Mouse (Mus musculus) naive thymus-derived CD4-positive, alpha-beta T cell, adult 2 months (primary cell): ENCODE measurements around the gene 4930513O06Rik.

Experiments
- DNase-seq: peaks from one replicate; pipeline ENCODE4 v3.0.0-alpha.2; 2011; ENCODE audit warnings: low read depth

Gene 4930513O06Rik

GRCm38 (mm10) chrX:139085943-139086342, at the start of gene 4930513O06Rik:
4930513O06Rik (plus strand) TSS chrX:139086243.
- no peak for DNase-seq

DNA sequence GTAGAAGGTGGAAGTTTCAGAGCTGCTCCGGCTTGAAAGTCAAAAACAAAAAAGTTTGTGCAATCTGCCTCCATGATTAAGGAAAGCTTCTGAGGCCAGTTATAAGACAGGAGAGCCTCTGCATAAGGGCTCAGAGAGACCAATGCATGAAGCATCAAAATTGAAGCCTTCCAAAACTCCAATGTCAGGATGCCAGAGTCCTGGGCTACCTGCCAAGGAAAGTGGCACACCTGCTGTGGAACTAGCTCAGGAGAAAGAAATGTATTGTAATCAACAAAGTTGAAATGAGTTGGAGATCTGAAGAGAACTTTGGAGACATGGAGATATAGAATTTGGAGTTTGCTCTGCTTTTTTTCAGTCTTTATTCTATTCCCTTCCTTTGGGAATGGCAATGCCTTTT, 48.4 kb upstream of the 4930513O06Rik start:
- DNase-seq: no peak

DNA sequence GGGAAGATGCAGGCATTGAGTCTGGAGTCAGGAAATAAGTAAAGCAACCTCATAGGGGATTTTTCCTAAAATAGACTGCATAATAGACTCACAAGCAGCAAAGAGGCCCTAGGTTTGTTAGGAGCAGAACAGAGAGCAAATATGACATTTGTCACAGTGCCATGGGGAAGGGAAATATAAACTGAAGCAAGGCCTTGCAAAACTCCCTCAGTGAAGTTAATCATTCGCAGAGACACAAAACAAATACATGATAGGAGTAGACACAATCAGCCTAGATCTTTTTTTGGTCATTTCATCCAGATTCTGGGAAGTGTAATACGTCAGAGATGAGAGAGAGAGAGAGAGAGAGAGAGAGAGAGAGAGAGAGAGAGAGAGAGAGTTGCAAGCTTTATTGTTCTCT, 46.7 kb upstream of the 4930513O06Rik start:
- no peak for DNase-seq

- no peak for DNase-seq
These were observed 44.9 kb upstream of the 4930513O06Rik start for GRCm38 (mm10) chrX:139041148-139041547.

- DNase-seq: no peak
These were observed 34.1 kb upstream of the 4930513O06Rik start for GRCm38 (mm10) chrX:139051976-139052375.

DNA sequence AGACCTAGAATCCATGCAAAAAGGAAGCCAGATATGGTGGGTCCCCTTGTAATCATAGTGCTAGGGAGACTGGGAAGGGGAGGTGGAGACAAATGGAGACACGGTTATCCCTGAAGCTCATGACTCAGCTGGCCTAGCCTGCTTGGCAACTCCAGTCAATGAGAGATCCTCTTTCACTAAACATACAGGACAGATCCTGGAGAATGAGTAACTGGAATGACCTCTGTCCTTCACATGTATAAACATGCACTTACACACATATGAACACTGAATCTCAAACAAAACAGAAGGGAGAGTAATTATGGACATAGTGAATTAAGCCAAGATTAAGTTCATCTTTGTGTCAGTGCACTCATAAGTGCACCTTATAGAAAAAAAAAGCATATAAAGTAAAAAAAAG, 32.9 kb upstream of the 4930513O06Rik start:
- DNase-seq: no peak

- DNase-seq: no peak
These were observed 22.0 kb upstream of the 4930513O06Rik start for GRCm38 (mm10) chrX:139064078-139064477.

- DNase-seq: no peak
These were observed 7.5 kb upstream of the 4930513O06Rik start for GRCm38 (mm10) chrX:139078493-139078892.

DNA sequence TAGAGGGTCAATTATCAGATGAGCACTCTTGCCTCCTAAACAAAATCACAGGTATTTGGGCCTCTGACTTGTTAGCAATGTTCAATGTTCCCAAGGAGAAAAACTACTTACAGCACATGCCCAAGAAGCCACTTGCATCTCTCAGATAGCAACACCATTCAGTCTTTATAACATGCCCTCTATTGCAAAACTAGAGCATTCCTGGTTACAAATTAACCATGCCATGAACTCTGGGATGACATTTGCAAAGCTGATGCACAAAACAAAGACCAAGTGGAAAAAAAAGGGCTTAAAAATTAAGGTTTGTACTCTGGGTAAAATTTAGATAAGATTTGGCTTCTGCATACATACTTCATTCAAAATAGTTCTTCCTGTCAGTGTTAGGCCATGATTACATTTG, 966 bp upstream of the 4930513O06Rik start, which contains the start of gene Serpina7:
Serpina7 (minus strand) TSS at position 160 of the 400 bp plus-strand sequence.
- no peak for DNase-seq

- DNase-seq: no peak
These were observed 11.2 kb downstream of the 4930513O06Rik start for GRCm38 (mm10) chrX:139097197-139097596.

- DNase-seq: no peak
These were observed 48.0 kb downstream of the 4930513O06Rik start for GRCm38 (mm10) chrX:139134031-139134430.
